Mouse (Mus musculus) G1E (cell line): Measurements from ENCODE around the gene Zfp740. TPM values are rescaled to one million over a fixed set of nuclear protein-coding genes. Genes with fewer than 3 reads are reported as not detected.
A peak's percentile ranks its signal among the peaks of the same experiment; 100 is the strongest.

Experiments
- ATAC-seq: 2 replicates; pipeline ENCODE4 v1.8.0; 2016; ENCODE audit warnings: mild to moderate bottlenecking; ENCODE audit not compliant: insufficient number of reproducible peaks, poor library complexity, low FRiP score, severe bottlenecking; ENCODE audit errors: extremely low read depth
- DNase-seq: peaks from one replicate; pipeline ENCODE4 v3.0.0; 2012; ENCODE audit warnings: low spot score
- H3K27me3 ChIP-seq: 2 replicates; pipeline ENCODE4 v1.6.1; 2012; ENCODE audit warnings: mild to moderate bottlenecking, low read length, inconsistent platforms; ENCODE audit not compliant: insufficient read depth
- H3K36me3 ChIP-seq: replicated peaks from 2 replicates; pipeline ENCODE3; 2012; ENCODE audit warnings: mild to moderate bottlenecking, inconsistent platforms
- H3K4me1 ChIP-seq: 2 replicates; pipeline ENCODE4 v1.6.1; 2012; ENCODE audit warnings: low read depth, low read length, inconsistent platforms, mixed read lengths; ENCODE audit not compliant: insufficient read depth
- H3K4me3 ChIP-seq: 2 replicates; pipeline ENCODE4 v1.5.1; 2012; ENCODE audit warnings: low read depth, mild to moderate bottlenecking, inconsistent platforms, low read length, moderate library complexity, mixed read lengths
- H3K9me3 ChIP-seq: replicated peaks from 2 replicates; pipeline ENCODE4 v1.6.1; 2012; ENCODE audit warnings: inconsistent platforms
- CTCF ChIP-seq: IDR thresholded peaks from 2 replicates; pipeline ENCODE4 v1.5.1; 2012; ENCODE audit warnings: low read depth, low read length, inconsistent platforms, mixed read lengths
- GATA1 ChIP-seq: IDR thresholded peaks from 2 replicates; pipeline ENCODE4 v1.6.1; 2012; ENCODE audit warnings: borderline replicate concordance, low read length, inconsistent platforms, mixed read lengths
- GATA2 ChIP-seq: IDR thresholded peaks from 2 replicates; pipeline ENCODE4 v1.6.1; 2012; ENCODE audit warnings: low read depth, low read length, inconsistent platforms, borderline replicate concordance
- POLR2AphosphoS5 ChIP-seq: IDR thresholded peaks from 2 replicates; pipeline ENCODE4 v1.6.1; 2012; ENCODE audit warnings: low read depth, low read length, inconsistent platforms; ENCODE audit not compliant: insufficient replicate concordance
- TAL1 ChIP-seq: conservative IDR thresholded peaks from 2 replicates; pipeline ENCODE4 v1.6.1; 2012; ENCODE audit warnings: low read depth, low read length, inconsistent platforms, mixed read lengths
- polyA plus RNA-seq: library from polyadenylated mRNA; stranded (reverse); fragments of >175 nt; gene quantifications from 2 replicates; pipeline ENCODE4 v1.2.3, GENCODE M21; 2012
- total RNA-seq, 2 experiments: library from RNA; stranded (forward) in 1 of 2; stranded (reverse) in 1 of 2; fragments of 200-1000 nt in 1 of 2; fragments of >200 nt in 1 of 2; fragmentation: Nextera tagmentation in 1 of 2; gene quantifications; 2 replicates each; pipeline ENCODE4 v1.2.3; 2014 to 2017

Zfp740 gene
- total and polyA plus RNA-seq, 3 experiments: 12.9 to 64.5 (median 35.3) TPM

DNA sequence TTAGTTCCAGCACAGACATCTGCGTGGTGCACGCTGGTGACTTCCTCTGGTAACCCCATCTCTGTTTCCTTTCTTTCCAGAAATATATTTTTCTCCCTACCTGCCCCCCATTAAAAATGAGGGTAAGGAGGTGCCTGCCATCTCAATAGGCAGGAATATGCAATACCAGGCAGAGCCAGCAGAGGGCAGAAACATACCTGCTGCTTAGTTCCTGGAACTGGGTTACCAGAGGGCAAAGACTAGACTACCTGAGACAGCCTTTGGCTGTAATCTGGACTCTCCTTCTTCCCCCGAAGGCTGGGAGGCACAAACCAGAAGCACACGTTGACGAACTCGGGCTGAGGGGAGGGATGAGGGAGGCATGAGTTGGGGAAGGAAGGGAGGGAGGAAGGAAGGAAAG is 24.8 kb upstream of the Zfp740 start:
- H3K36me3 ChIP-seq: peaks cover 5% of the 10 kb centered on the region
- H3K9me3 ChIP-seq: no peaks in the 10 kb centered on the region
- DNase-seq: peak; percentile 68
- no peak for ATAC-seq
- H3K4me1 ChIP-seq: peaks cover 29% of the 10 kb centered on the region
- no peak overlapping the region for H3K4me3 ChIP-seq
- peaks cover 11% of the 10 kb centered on the region; the same call in 1 of the 2 replicates for H3K27me3 ChIP-seq
- no peak for TF ChIP-seq GATA1
- TF ChIP-seq CTCF: peak; percentile 93

DNA sequence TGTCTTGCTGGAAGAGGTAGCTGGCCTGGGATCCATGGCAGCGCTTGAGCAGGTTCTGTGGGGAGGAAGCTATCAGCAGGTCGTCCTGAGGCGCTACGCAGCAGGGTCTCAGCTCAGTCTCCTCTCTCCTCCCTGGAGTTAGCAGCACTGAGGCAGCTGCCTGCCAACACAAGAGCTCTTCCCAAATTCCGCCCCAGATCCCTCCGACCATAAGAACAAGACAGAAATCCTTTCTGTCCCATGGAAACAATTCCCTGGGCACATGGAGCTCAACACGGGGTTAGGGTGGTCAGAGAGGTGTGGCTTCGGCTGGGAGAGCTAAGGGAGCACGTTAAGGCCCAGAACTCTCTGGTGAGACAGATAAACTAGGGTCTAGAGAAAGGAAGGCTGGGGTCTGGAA is 23.9 kb upstream of the Zfp740 start:
- Histone ChIP-seq H3K27me3 (peaks cover 11% of the 10 kb centered on the region; the same call in 1 of the 2 replicates), H3K9me3 (no peaks in the 10 kb centered on the region), H3K4me3 (no peak overlapping the region), H3K4me1 (peaks cover 31% of the 10 kb centered on the region), H3K36me3 (peaks cover 5% of the 10 kb centered on the region)
- no peak for DNase-seq
- ATAC-seq: no peak
- no peak for TF ChIP-seq POLR2AphosphoS5
- no peak for TF ChIP-seq CTCF
- TF ChIP-seq TAL1: no peak
- TF ChIP-seq GATA2: no peak
- TF ChIP-seq GATA1: no peak

GRCm38 (mm10) chr15:102179924-102180323 is 23.1 kb upstream of the Zfp740 start:
- Histone ChIP-seq H3K4me1 (peaks cover 31% of the 10 kb centered on the region), H3K4me3 (no peak overlapping the region), H3K27me3 (peaks cover 11% of the 10 kb centered on the region; the same call in 1 of the 2 replicates), H3K9me3 (no peaks in the 10 kb centered on the region), H3K36me3 (peaks cover 5% of the 10 kb centered on the region)
- no peak for DNase-seq
- TF ChIP-seq GATA1: no peak
- ATAC-seq: no peak

GRCm38 (mm10) chr15:102183076-102183475 is 20.0 kb upstream of the Zfp740 start:
- Histone ChIP-seq H3K4me3 (no peak overlapping the region), H3K9me3 (no peaks in the 10 kb centered on the region), H3K36me3 (peaks cover 5% of the 10 kb centered on the region), H3K27me3 (peaks cover 11% of the 10 kb centered on the region; the same call in 1 of the 2 replicates), H3K4me1 (peaks cover 14% of the 10 kb centered on the region)
- no peak for ATAC-seq
- DNase-seq: no peak
- TF ChIP-seq GATA2 (no peak), TAL1 (no peak), POLR2AphosphoS5 (no peak), GATA1 (no peak)

DNA sequence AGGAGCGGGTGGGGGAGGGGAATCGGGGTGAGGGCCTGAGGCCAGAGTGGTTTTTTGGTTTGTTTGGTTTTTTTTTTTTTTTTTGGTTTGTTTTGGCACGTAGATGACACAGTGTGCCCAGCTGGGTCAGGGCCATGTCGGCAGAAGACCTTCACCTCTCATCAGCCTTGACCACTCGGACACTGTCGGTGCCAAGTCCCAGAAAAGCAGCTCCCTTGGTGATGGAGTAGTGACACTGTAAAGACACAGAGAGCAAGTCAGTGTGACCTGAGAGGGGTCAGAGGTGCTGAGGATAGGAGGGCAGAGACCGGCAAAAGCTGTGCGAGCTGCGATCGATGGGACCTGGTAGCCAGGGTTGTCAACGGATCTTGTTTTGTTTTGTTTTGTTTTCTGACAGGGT is 16.8 kb upstream of the Zfp740 start:
- Histone ChIP-seq H3K4me1 (peaks cover 10% of the 10 kb centered on the region), H3K4me3 (no peak overlapping the region), H3K9me3 (no peaks in the 10 kb centered on the region), H3K27me3 (peaks cover 8% of the 10 kb centered on the region; the same call in 1 of the 2 replicates), H3K36me3 (no peaks in the 10 kb centered on the region)
- ATAC-seq (no peak), DNase-seq (no peak)
- TF ChIP-seq GATA1: no peak
- TF ChIP-seq TAL1: no peak
- TF ChIP-seq CTCF: no peak
- no peak for TF ChIP-seq POLR2AphosphoS5
- TF ChIP-seq GATA2: no peak

DNA sequence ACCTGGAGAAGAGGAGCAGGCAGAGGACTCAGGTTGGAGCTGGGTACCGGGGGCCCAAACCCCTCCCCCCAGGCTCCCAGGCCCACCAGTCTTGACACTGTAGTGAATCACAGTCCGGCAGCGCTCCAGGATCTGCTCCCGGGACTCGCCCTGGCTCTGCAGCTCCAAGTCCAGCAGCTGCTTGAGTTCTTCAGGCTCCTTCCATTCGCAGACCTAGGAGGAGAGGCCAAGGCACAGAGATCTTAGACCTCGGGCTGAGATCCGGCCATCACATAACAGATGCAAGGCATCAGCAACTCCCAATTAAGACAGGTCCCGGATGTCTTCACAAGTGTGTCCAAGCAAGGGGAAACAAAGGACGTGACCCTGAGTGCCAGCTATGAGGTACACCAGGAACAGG is 15.0 kb upstream of the Zfp740 start:
- no peaks in the 10 kb centered on the region for H3K9me3 ChIP-seq
- no peak overlapping the region for H3K4me3 ChIP-seq
- peaks cover 25% of the 10 kb centered on the region for H3K4me1 ChIP-seq
- TF ChIP-seq GATA1 (no peak), CTCF (no peak), GATA2 (no peak), POLR2AphosphoS5 (no peak), TAL1 (no peak)
- ATAC-seq (no peak), DNase-seq (no peak)
- no peaks in the 10 kb centered on the region for H3K36me3 ChIP-seq
- peaks cover 19% of the 10 kb centered on the region for H3K27me3 ChIP-seq

DNA sequence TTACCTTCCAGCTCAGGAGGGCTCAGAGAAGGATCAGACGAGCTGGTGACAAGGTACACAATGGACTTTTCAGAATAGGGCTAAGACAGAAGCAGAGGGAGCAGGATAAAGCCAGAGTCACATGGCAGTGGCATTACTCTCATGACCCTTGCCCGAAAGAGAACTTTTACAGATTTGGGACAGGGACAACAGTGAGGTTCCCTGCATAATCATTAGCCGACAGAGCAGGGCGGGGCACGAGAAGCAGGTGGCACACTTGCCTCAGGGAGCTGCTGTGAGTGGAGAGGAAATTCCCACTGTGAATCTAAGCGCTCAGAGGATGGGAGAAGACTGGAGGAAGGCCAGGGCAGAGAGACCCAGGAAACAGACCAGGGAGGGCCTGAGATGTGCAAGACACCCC is 14.2 kb upstream of the Zfp740 start:
- Histone ChIP-seq H3K27me3 (peaks cover 19% of the 10 kb centered on the region), H3K9me3 (no peaks in the 10 kb centered on the region), H3K36me3 (no peaks in the 10 kb centered on the region), H3K4me3 (no peak overlapping the region), H3K4me1 (peaks cover 27% of the 10 kb centered on the region)
- DNase-seq: no peak
- no peak for ATAC-seq
- TF ChIP-seq GATA1 (no peak), TAL1 (no peak), CTCF (no peak), POLR2AphosphoS5 (no peak), GATA2 (no peak)
